Mouse (Mus musculus): ENCODE measurements around the gene Prdx1. TPM values are rescaled to one million over a fixed set of nuclear protein-coding genes. Genes with fewer than 3 reads are reported as not detected.

Prdx1 gene
- polyA plus RNA-seq, 1 experiment from 2014 or later, result 985 TPM

- no peaks in the 10 kb centered on the region for H3K36me3 ChIP-seq (ENCODE audit: control insufficient read depth, insufficient read depth, low read length)
- no peaks in the 10 kb centered on the region for H3K9me3 ChIP-seq (ENCODE audit: control insufficient read depth, low read length)
- H3K9ac ChIP-seq (ENCODE audit: low read depth, low read length), result peak overlapping the region; percentile 70
- ATAC-seq (ENCODE audit: low FRiP score) (peak; percentile 4; the same call in 1 of the 2 replicates), DNase-seq (ENCODE audit: low spot score) (no peak)
- H3K4me2 ChIP-seq (replicated peaks; ENCODE audit: low read depth, low read length), result peak overlapping the region; percentile 74
- no peaks in the 10 kb centered on the region for H3K27me3 ChIP-seq (ENCODE audit: control insufficient read depth, insufficient read depth, low read length)
- peak overlapping the region; percentile 59 for H3K4me3 ChIP-seq (ENCODE audit: low read depth, low read length)
- 23% methylated on average over 9 of the region's 9 CpGs for WGBS
- peaks cover 2% of the 10 kb centered on the region; the same call in 1 of the 2 replicates for H3K4me1 ChIP-seq (replicated peaks; ENCODE audit: control insufficient read depth, insufficient read depth, low read length)
- H3K27ac ChIP-seq (ENCODE audit: low read depth, low read length), result 0 out of 2 replicates have a peak overlapping the region, but pooled peaks have one; percentile 17
Measured at GRCm38 (mm10) chr4:116707666-116708065, 22.3 kb downstream of the Prdx1 start.

- Histone ChIP-seq H3K4me3 (ENCODE audit: low read depth, low read length) (peak within 1 kb of the TSS; percentile 59), H3K4me2 (replicated peaks; ENCODE audit: low read depth, low read length) (peak within 1 kb of the TSS; percentile 74), H3K27ac (ENCODE audit: low read depth, low read length) (0 out of 2 replicates have a peak within 1 kb of the TSS, but pooled peaks have one; percentile 17), H3K9ac (ENCODE audit: low read depth, low read length) (peak within 1 kb of the TSS; percentile 70), H3K27me3 (ENCODE audit: control insufficient read depth, insufficient read depth, low read length) (no peaks in the 10 kb centered on the region), H3K36me3 (ENCODE audit: control insufficient read depth, insufficient read depth, low read length) (no peaks in the 10 kb centered on the region), H3K9me3 (ENCODE audit: control insufficient read depth, low read length) (no peaks in the 10 kb centered on the region), H3K4me1 (replicated peaks; ENCODE audit: control insufficient read depth, insufficient read depth, low read length) (peaks cover 2% of the 10 kb centered on the region; the same call in 1 of the 2 replicates)
- under 1% methylated on average over 29 of the region's 29 CpGs for WGBS
- DNase-seq (ENCODE audit: low spot score) (peak; percentile 88), ATAC-seq (ENCODE audit: low FRiP score) (peak; percentile 99)
Measured at GRCm38 (mm10) chr4:116708201-116708764, 22.9 kb downstream of the Prdx1 start, which contains the start of the genes Mmachc and Ccdc163. TSS of gene Mmachc (minus strand) at chr4:116708406. TSS of gene Ccdc163 (plus strand) at chr4:116708509.

- no peak overlapping the region for H3K27ac ChIP-seq (ENCODE audit: low read depth, low read length)
- peak overlapping the region; percentile 72 for H3K4me2 ChIP-seq (replicated peaks; ENCODE audit: low read depth, low read length)
- H3K36me3 ChIP-seq (ENCODE audit: control insufficient read depth, insufficient read depth, low read length), result no peaks in the 10 kb centered on the region
- peak overlapping the region; percentile 51 for H3K9ac ChIP-seq (ENCODE audit: low read depth, low read length)
- H3K4me1 ChIP-seq (replicated peaks; ENCODE audit: control insufficient read depth, insufficient read depth, low read length), result peaks cover 2% of the 10 kb centered on the region; the same call in 1 of the 2 replicates
- ATAC-seq (ENCODE audit: low FRiP score) (peak; percentile 33), DNase-seq (ENCODE audit: low spot score) (no peak)
- peak overlapping the region; percentile 59 for H3K4me3 ChIP-seq (ENCODE audit: low read depth, low read length)
- H3K27me3 ChIP-seq (ENCODE audit: control insufficient read depth, insufficient read depth, low read length), result no peaks in the 10 kb centered on the region
- H3K9me3 ChIP-seq (ENCODE audit: control insufficient read depth, low read length), result no peaks in the 10 kb centered on the region
- 10% methylated on average over 9 of the region's 9 CpGs for WGBS
Measured at GRCm38 (mm10) chr4:116708791-116709390, 23.5 kb downstream of the Prdx1 start.

- Histone ChIP-seq H3K36me3 (ENCODE audit: control insufficient read depth, insufficient read depth, low read length) (no peaks in the 10 kb centered on the region), H3K27ac (ENCODE audit: low read depth, low read length) (no peak overlapping the region), H3K27me3 (ENCODE audit: control insufficient read depth, insufficient read depth, low read length) (no peaks in the 10 kb centered on the region), H3K4me3 (ENCODE audit: low read depth, low read length) (no peak overlapping the region), H3K9ac (ENCODE audit: low read depth, low read length) (no peak overlapping the region), H3K4me2 (replicated peaks; ENCODE audit: low read depth, low read length) (no peak overlapping the region), H3K9me3 (ENCODE audit: control insufficient read depth, low read length) (no peaks in the 10 kb centered on the region), H3K4me1 (replicated peaks; ENCODE audit: control insufficient read depth, insufficient read depth, low read length) (peaks cover 2% of the 10 kb centered on the region; the same call in 1 of the 2 replicates)
- WGBS, result 89% methylated on average over 2 of the region's 2 CpGs
- no peak for DNase-seq (ENCODE audit: low spot score)
- no peak for ATAC-seq (ENCODE audit: low FRiP score)
Measured at GRCm38 (mm10) chr4:116710154-116710553, 24.8 kb downstream of the Prdx1 start.

- H3K4me3 ChIP-seq (ENCODE audit: low read depth, low read length), result no peak overlapping the region
- no peaks in the 10 kb centered on the region for H3K36me3 ChIP-seq (ENCODE audit: control insufficient read depth, insufficient read depth, low read length)
- H3K4me2 ChIP-seq (replicated peaks; ENCODE audit: low read depth, low read length), result no peak overlapping the region
- no peaks in the 10 kb centered on the region for H3K27me3 ChIP-seq (ENCODE audit: control insufficient read depth, insufficient read depth, low read length)
- H3K9me3 ChIP-seq (ENCODE audit: control insufficient read depth, low read length), result no peaks in the 10 kb centered on the region
- ATAC-seq (ENCODE audit: low FRiP score), result no peak
- H3K27ac ChIP-seq (ENCODE audit: low read depth, low read length), result no peak overlapping the region
- no peak overlapping the region for H3K9ac ChIP-seq (ENCODE audit: low read depth, low read length)
- peaks cover 2% of the 10 kb centered on the region; the same call in 1 of the 2 replicates for H3K4me1 ChIP-seq (replicated peaks; ENCODE audit: control insufficient read depth, insufficient read depth, low read length)
- 80% methylated on average over 1 of the region's 1 CpGs for WGBS
- no peak for DNase-seq (ENCODE audit: low spot score)
Measured at GRCm38 (mm10) chr4:116712536-116712935, 27.2 kb downstream of the Prdx1 start.

- WGBS, result 21% methylated on average over 3 of the region's 3 CpGs
- H3K4me1 ChIP-seq (replicated peaks; ENCODE audit: control insufficient read depth, insufficient read depth, low read length), result 0 out of 2 replicates have a peak, but pooled peaks cover 2% of the 10 kb centered on the region
- no peaks in the 10 kb centered on the region for H3K9me3 ChIP-seq (ENCODE audit: control insufficient read depth, low read length)
- no peak overlapping the region for H3K4me2 ChIP-seq (replicated peaks; ENCODE audit: low read depth, low read length)
- H3K36me3 ChIP-seq (ENCODE audit: control insufficient read depth, insufficient read depth, low read length), result no peaks in the 10 kb centered on the region
- no peak overlapping the region for H3K4me3 ChIP-seq (ENCODE audit: low read depth, low read length)
- H3K27me3 ChIP-seq (ENCODE audit: control insufficient read depth, insufficient read depth, low read length), result 0 out of 2 replicates have a peak, but pooled peaks cover 2% of the 10 kb centered on the region
- H3K27ac ChIP-seq (ENCODE audit: low read depth, low read length), result no peak overlapping the region
- ATAC-seq (ENCODE audit: low FRiP score), result no peak
- DNase-seq (ENCODE audit: low spot score), result peak; percentile 81
- no peak overlapping the region for H3K9ac ChIP-seq (ENCODE audit: low read depth, low read length)
Measured at GRCm38 (mm10) chr4:116719396-116719795, 34.1 kb downstream of the Prdx1 start.

GRCm38 (mm10) chr4:116720343-116721097 is 35.2 kb downstream of the Prdx1 start, which contains the start of gene Tesk2:
TSS of gene Tesk2 (plus strand) at chr4:116720948.
- ATAC-seq (ENCODE audit: low FRiP score), result peak; percentile 97
- no peaks in the 10 kb centered on the region for H3K9me3 ChIP-seq (ENCODE audit: control insufficient read depth, low read length)
- H3K36me3 ChIP-seq (ENCODE audit: control insufficient read depth, insufficient read depth, low read length), result no peaks in the 10 kb centered on the region
- WGBS, result under 1% methylated on average over 31 of the region's 34 CpGs
- H3K27me3 ChIP-seq (ENCODE audit: control insufficient read depth, insufficient read depth, low read length), result 0 out of 2 replicates have a peak, but pooled peaks cover 2% of the 10 kb centered on the region
- H3K9ac ChIP-seq (ENCODE audit: low read depth, low read length), result peak within 1 kb of the TSS; percentile 74
- peak within 1 kb of the TSS; percentile 65; the same call in 1 of the 2 replicates for H3K27ac ChIP-seq (ENCODE audit: low read depth, low read length)
- H3K4me1 ChIP-seq (replicated peaks; ENCODE audit: control insufficient read depth, insufficient read depth, low read length), result 0 out of 2 replicates have a peak, but pooled peaks cover 2% of the 10 kb centered on the region
- H3K4me2 ChIP-seq (replicated peaks; ENCODE audit: low read depth, low read length), result peak within 1 kb of the TSS; percentile 86
- peak; percentile 94 for DNase-seq (ENCODE audit: low spot score)
- peak within 1 kb of the TSS; percentile 67 for H3K4me3 ChIP-seq (ENCODE audit: low read depth, low read length)

- under 1% methylated on average over 29 of the region's 29 CpGs for WGBS
Measured at GRCm38 (mm10) chr4:116721098-116721628, 35.8 kb downstream of the Prdx1 start.

More at GRCm38 (mm10) chr4:116721098-116721628, 35.8 kb downstream of the Prdx1 start:
- peak overlapping the region; percentile 67 for H3K4me3 ChIP-seq (ENCODE audit: low read depth, low read length)
- H3K36me3 ChIP-seq (ENCODE audit: control insufficient read depth, insufficient read depth, low read length), result no peaks in the 10 kb centered on the region
- no peaks in the 10 kb centered on the region for H3K9me3 ChIP-seq (ENCODE audit: control insufficient read depth, low read length)
- 0 out of 2 replicates have a peak, but pooled peaks cover 2% of the 10 kb centered on the region for H3K4me1 ChIP-seq (replicated peaks; ENCODE audit: control insufficient read depth, insufficient read depth, low read length)
- H3K27me3 ChIP-seq (ENCODE audit: control insufficient read depth, insufficient read depth, low read length), result 0 out of 2 replicates have a peak, but pooled peaks cover 2% of the 10 kb centered on the region
- no peak for DNase-seq (ENCODE audit: low spot score)
- peak overlapping the region; percentile 86 for H3K4me2 ChIP-seq (replicated peaks; ENCODE audit: low read depth, low read length)
- peak overlapping the region; percentile 65; the same call in 1 of the 2 replicates for H3K27ac ChIP-seq (ENCODE audit: low read depth, low read length)
- peak overlapping the region; percentile 74 for H3K9ac ChIP-seq (ENCODE audit: low read depth, low read length)
- ATAC-seq (ENCODE audit: low FRiP score), result no peak; the same call in 1 of the 2 replicates

All from hindbrain, embryonic 11.5 days (tissue).